Mouse (Mus musculus) liver, embryonic 14.5 days (tissue): Measurements from ENCODE around the gene Rora.

Experiments used
- CTCF ChIP-seq: IDR thresholded peaks from 2 replicates; pipeline ENCODE4 v1.5.1; 2016; ENCODE audit warnings: antibody characterized with exemption, low read depth, control low read depth
- EP300 ChIP-seq: IDR thresholded peaks from 2 replicates; pipeline ENCODE4 v1.6.1; 2016; ENCODE audit warnings: antibody characterized with exemption, low read depth

DNA sequence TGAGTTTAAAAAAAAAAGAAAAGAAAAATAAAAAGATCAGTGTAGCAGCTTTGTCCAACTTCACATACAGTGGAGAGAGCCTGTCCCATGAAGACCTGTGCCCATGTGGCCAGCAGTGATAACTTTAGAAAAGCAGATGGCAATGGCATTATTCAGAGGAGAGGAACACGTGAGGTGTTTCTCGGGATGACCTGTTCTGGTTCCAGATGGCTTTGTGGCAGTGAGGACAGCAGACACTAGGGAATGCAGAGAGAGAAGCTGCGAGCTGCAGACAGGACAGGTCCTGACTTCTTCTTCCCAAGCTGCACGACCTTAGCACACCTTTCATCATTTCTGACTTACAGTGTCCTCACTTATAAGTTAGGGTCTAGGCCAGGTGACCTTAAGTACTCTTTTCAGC is 325.1 kb downstream of the Rora start:
- TF ChIP-seq CTCF, result no peak
- TF ChIP-seq EP300, result no peak
